Mouse (Mus musculus) hindbrain, embryonic 14.5 days (tissue): ENCODE results near the gene Irak3. TPM values are rescaled to one million over a fixed set of nuclear protein-coding genes. Genes with fewer than 3 reads are reported as not detected.

ENCODE experiments used
- ATAC-seq: fragments of 200-750 bp; cut with Nextera tagmentation; 2 replicates; pipeline ENCODE4 v1.8.0; 2017; ENCODE audit warnings: moderate number of reproducible peaks, mild to moderate bottlenecking, moderate TSS enrichment, moderate library complexity; ENCODE audit not compliant: low FRiP score
- DNase-seq: peaks from one replicate; pipeline ENCODE4 v3.0.0-alpha.2; 2015; ENCODE audit warnings: low spot score
- H3K27ac ChIP-seq: fragments of 300-500 bp; sonication (generic); 2 replicates; pipeline ENCODE4 v1.5.1; 2014; ENCODE audit warnings: mild to moderate bottlenecking, moderate library complexity
- H3K27me3 ChIP-seq: fragments of 300-500 bp; sonication (generic); 2 replicates; pipeline ENCODE4 v1.6.1; 2014; ENCODE audit warnings: mild to moderate bottlenecking, low read length, mixed read lengths; ENCODE audit not compliant: control insufficient read depth, insufficient read depth
- H3K36me3 ChIP-seq: fragments of 300-500 bp; sonication (generic); replicated peaks from 2 replicates; pipeline ENCODE4 v1.6.1; 2014; ENCODE audit not compliant: control insufficient read depth, insufficient read depth
- H3K4me1 ChIP-seq: fragments of 300-500 bp; sonication (generic); replicated peaks from 2 replicates; pipeline ENCODE4 v1.6.1; 2014; ENCODE audit warnings: antibody characterized with exemption, low read length, mixed read lengths; ENCODE audit not compliant: control insufficient read depth, insufficient read depth
- H3K4me2 ChIP-seq: fragments of 300-500 bp; sonication (generic); replicated peaks from 2 replicates; pipeline ENCODE4 v1.6.1; 2014; ENCODE audit warnings: mild to moderate bottlenecking, moderate library complexity
- H3K4me3 ChIP-seq: fragments of 300-500 bp; sonication (generic); replicated peaks from 2 replicates; pipeline ENCODE4 v1.5.1; 2014; ENCODE audit warnings: mild to moderate bottlenecking, low read length
- H3K9ac ChIP-seq: fragments of 300-500 bp; sonication (generic); 2 replicates; pipeline ENCODE4 v1.6.1; 2014
- H3K9me3 ChIP-seq: fragments of 300-500 bp; sonication (generic); 2 replicates; pipeline ENCODE4 v1.6.1; 2016; ENCODE audit warnings: low read length; ENCODE audit not compliant: control insufficient read depth
- WGBS: fragments of 180-500 bp; shearing (Covaris S2); extraction: QIAGEN DNeasy Blood & Tissue Kit; methylation state at CpG from one replicate; pipeline ENCODE4 v1.1.7; 2014; 5-methylcytosine and 5-hydroxymethylcytosine counted together
- polyA plus RNA-seq: library from polyadenylated mRNA; unstranded; fragments of >200 nt; fragmentation: Nextera tagmentation; extraction: Ambion mirVana; gene quantifications from 2 replicates; pipeline ENCODE4 v1.2.1, GENCODE M21; 2014

Irak3 gene
- polyA plus RNA-seq, 1 experiment from 2014 or later = 0.51 TPM

DNA sequence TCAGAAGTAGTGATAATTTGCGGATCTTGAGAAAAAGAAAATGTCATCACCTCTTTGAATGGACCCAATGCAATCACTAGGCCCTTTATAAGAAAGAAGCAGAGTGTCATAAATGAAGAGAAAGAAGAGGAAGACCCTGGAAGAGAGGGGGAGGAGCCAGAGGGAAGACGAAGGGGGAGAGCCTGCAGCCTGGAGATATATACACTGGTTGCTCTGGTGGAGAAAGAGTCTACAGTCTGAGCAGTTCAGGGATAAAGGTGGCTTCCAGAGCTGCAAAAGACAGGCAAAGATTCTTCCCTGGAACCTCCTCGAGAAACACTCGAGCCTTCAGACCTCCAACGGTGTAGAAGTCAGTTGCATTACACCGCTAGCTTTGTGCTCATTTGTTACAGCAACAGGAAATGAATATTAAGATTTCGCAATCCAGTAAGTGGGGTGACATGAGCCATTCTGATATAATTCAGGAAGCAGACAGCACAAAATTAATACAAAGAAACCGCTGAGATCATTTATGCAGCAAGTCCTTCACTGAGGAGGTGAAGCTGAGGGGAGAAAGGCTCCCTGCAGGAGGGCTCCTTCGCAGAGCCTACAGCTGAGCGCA lies 60.9 kb downstream of the Irak3 start:
- WGBS = 68% methylated on average over 10 of the region's 10 CpGs
- Histone ChIP-seq H3K4me3 (no peak overlapping the region), H3K9me3 (peaks cover 20% of the 10 kb centered on the region), H3K27me3 (no peaks in the 10 kb centered on the region), H3K4me1 (no peaks in the 10 kb centered on the region), H3K4me2 (no peak overlapping the region), H3K36me3 (no peaks in the 10 kb centered on the region), H3K27ac (no peak overlapping the region), H3K9ac (no peak overlapping the region)
- no peak for DNase-seq
- ATAC-seq = no peak

- 71% methylated on average over 4 of the region's 4 CpGs for WGBS
- DNase-seq (no peak), ATAC-seq (no peak)
- no peaks in the 10 kb centered on the region for H3K27me3 ChIP-seq
- no peak overlapping the region for H3K4me3 ChIP-seq
- no peak overlapping the region for H3K4me2 ChIP-seq
- peaks cover 19% of the 10 kb centered on the region for H3K9me3 ChIP-seq
- no peak overlapping the region for H3K9ac ChIP-seq
- no peaks in the 10 kb centered on the region for H3K36me3 ChIP-seq
- H3K4me1 ChIP-seq = no peaks in the 10 kb centered on the region
- H3K27ac ChIP-seq = no peak overlapping the region
Measured at GRCm38 (mm10) chr10:120140193-120140592, 61.7 kb downstream of the Irak3 start.

DNA sequence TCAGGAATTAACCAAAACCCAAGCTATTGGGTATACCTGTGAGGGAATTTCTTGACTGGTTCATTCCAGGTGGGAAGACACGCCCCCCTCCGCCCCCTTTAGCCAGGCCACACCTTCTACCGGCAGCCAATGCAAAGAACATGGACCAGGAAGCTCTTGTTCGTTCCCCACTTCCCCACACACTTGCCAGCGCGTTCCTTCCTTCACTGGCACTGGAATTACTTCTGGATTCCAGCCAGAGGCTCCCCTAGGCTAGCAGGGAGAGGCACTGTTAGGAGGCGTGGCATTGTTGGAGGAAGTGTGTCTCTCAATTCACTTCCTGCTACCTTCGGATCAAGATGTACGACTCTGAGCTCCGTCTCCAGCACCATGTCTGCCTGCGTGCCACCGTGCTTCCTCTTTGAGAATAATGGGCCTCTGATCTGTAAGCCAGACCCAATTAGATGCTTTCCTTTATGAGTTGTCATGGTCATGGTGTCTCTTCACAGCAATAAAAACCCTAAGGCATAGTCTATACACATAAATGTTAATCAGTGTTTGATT lies 65.8 kb downstream of the Irak3 start:
- Histone ChIP-seq H3K4me3 (no peak overlapping the region), H3K4me2 (no peak overlapping the region), H3K4me1 (0 out of 2 replicates have a peak, but pooled peaks cover 3% of the 10 kb centered on the region), H3K9me3 (no peaks in the 10 kb centered on the region), H3K9ac (no peak overlapping the region), H3K27ac (no peak overlapping the region), H3K36me3 (no peaks in the 10 kb centered on the region), H3K27me3 (no peaks in the 10 kb centered on the region)
- 87% methylated on average over 12 of the region's 12 CpGs for WGBS
- DNase-seq (no peak), ATAC-seq (no peak)

GRCm38 (mm10) chr10:120133697-120134096 lies 68.2 kb downstream of the Irak3 start:
- H3K36me3 ChIP-seq = no peaks in the 10 kb centered on the region
- no peak overlapping the region for H3K4me2 ChIP-seq
- H3K4me3 ChIP-seq = no peak overlapping the region
- no peaks in the 10 kb centered on the region for H3K27me3 ChIP-seq
- H3K9me3 ChIP-seq = no peaks in the 10 kb centered on the region
- H3K9ac ChIP-seq = no peak overlapping the region
- 0 out of 2 replicates have a peak, but pooled peaks cover 3% of the 10 kb centered on the region for H3K4me1 ChIP-seq
- ATAC-seq (no peak), DNase-seq (no peak)
- no peak overlapping the region for H3K27ac ChIP-seq
- 58% methylated on average over 11 of the region's 11 CpGs for WGBS

- no peak overlapping the region for H3K9ac ChIP-seq
- H3K4me3 ChIP-seq = no peak overlapping the region
- ATAC-seq (no peak), DNase-seq (peak; percentile 72)
- no peak overlapping the region for H3K27ac ChIP-seq
- 69% methylated on average over 16 of the region's 16 CpGs for WGBS
- no peaks in the 10 kb centered on the region for H3K36me3 ChIP-seq
- peaks cover 3% of the 10 kb centered on the region; the same call in 1 of the 2 replicates for H3K4me1 ChIP-seq
- H3K4me2 ChIP-seq = no peak overlapping the region
- H3K9me3 ChIP-seq = no peaks in the 10 kb centered on the region
- no peaks in the 10 kb centered on the region for H3K27me3 ChIP-seq
Measured at GRCm38 (mm10) chr10:120130621-120131020, 71.3 kb downstream of the Irak3 start.

- Histone ChIP-seq H3K9me3 (no peaks in the 10 kb centered on the region), H3K36me3 (no peaks in the 10 kb centered on the region), H3K4me3 (no peak overlapping the region), H3K4me1 (peaks cover 3% of the 10 kb centered on the region; the same call in 1 of the 2 replicates), H3K27me3 (no peaks in the 10 kb centered on the region), H3K9ac (no peak overlapping the region), H3K4me2 (peak overlapping the region; percentile 13), H3K27ac (no peak overlapping the region)
- WGBS = 42% methylated on average over 13 of the region's 13 CpGs
- ATAC-seq (no peak), DNase-seq (no peak)
Measured at GRCm38 (mm10) chr10:120128601-120129277, 73.2 kb downstream of the Irak3 start.

GRCm38 (mm10) chr10:120125465-120125857 lies 76.5 kb downstream of the Irak3 start:
- Histone ChIP-seq H3K4me2 (no peak overlapping the region), H3K27ac (no peak overlapping the region), H3K9me3 (no peaks in the 10 kb centered on the region), H3K9ac (no peak overlapping the region), H3K27me3 (no peaks in the 10 kb centered on the region), H3K36me3 (no peaks in the 10 kb centered on the region), H3K4me3 (no peak overlapping the region), H3K4me1 (no peaks in the 10 kb centered on the region; the same call in 1 of the 2 replicates)
- DNase-seq (no peak), ATAC-seq (no peak)
- 78% methylated on average over 10 of the region's 10 CpGs for WGBS

- Histone ChIP-seq H3K36me3 (no peaks in the 10 kb centered on the region), H3K9me3 (no peaks in the 10 kb centered on the region), H3K9ac (no peak overlapping the region), H3K4me1 (no peaks in the 10 kb centered on the region; the same call in 1 of the 2 replicates), H3K27ac (no peak overlapping the region), H3K4me3 (no peak overlapping the region), H3K27me3 (no peaks in the 10 kb centered on the region), H3K4me2 (no peak overlapping the region)
- peak; percentile 88 for DNase-seq
- WGBS = 57% methylated on average over 7 of the region's 7 CpGs
- ATAC-seq = no peak
Measured at GRCm38 (mm10) chr10:120124801-120125464, 77.0 kb downstream of the Irak3 start.

GRCm38 (mm10) chr10:120123721-120124120 lies 78.2 kb downstream of the Irak3 start:
- Histone ChIP-seq H3K27me3 (no peaks in the 10 kb centered on the region), H3K9ac (no peak overlapping the region), H3K9me3 (no peaks in the 10 kb centered on the region), H3K4me2 (no peak overlapping the region), H3K4me1 (no peaks in the 10 kb centered on the region; the same call in 1 of the 2 replicates), H3K4me3 (no peak overlapping the region), H3K36me3 (no peaks in the 10 kb centered on the region), H3K27ac (no peak overlapping the region)
- DNase-seq (no peak), ATAC-seq (no peak)
- 93% methylated on average over 3 of the region's 3 CpGs for WGBS
